In the genomic region with DNA sequence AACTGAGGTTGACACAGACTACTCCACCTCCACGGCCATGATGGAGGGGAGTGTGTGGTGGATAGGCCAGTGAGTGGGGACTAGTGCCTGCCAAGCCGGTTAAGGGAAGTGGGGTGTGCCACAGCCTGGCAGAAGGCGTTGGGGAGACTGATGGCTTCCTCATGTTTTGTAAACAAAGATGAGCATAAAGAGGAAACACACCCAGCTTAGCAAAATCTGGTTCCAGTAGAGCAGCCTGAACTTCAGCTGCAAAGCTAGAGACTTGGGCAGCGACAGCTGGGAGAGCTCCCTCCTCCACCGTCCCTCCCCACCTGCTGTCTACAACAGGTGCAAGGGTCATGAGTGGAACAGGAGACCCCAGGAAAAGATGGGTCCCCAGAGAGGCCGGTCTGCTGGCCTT, we compare ENCODE assay signal across 8 mouse cellular contexts. TPM values are rescaled to one million over a fixed set of nuclear protein-coding genes. Genes with fewer than 3 reads are reported as not detected.
DNase-seq lines count a peak whose midpoint lies in the region; ATAC-seq and TF ChIP-seq lines count a peak whose summit lies in the region.

No protein-coding gene starts in this region.

- H3K9me3 ChIP-seq in limb, embryonic 11.5 days (ENCODE audit: control insufficient read depth, low read length), result no peaks in the 10 kb centered on the region
- H3K9me3 ChIP-seq in neural tube, embryonic 13.5 days, result no peaks in the 10 kb centered on the region

- no peak for TF ChIP-seq POLR2A in lung, adult 2 months (IDR thresholded peaks at IDR 0.05; ENCODE audit: borderline replicate concordance, extremely low read depth, low read depth, low read length)

- DNase-seq in lung, adult 18-20 months, result peak; percentile 57 to 75
- no peak for DNase-seq in lung, adult 2 months
- no peak for DNase-seq in limb, embryonic 11.5 days (ENCODE audit: low spot score)
- DNase-seq in gastrocnemius, postnatal 36 days, result no peak
- DNase-seq in Muller cell, postnatal 12 days (ENCODE audit: inconsistent ontology term), result no peak
- no peak for DNase-seq in thymus, postnatal 10 days (ENCODE audit: low spot score in 2 of 2)

- H3K9ac ChIP-seq in limb, embryonic 11.5 days (ENCODE audit: low read length), result no peak overlapping the region
- 0 out of 2 replicates have a peak overlapping the region, but pooled peaks have one; percentile 53 for H3K9ac ChIP-seq in neural tube, embryonic 13.5 days

- H3K4me3 ChIP-seq in lung, adult 2 months (replicated peaks; ENCODE audit: extremely low read depth, low read depth, low read length), result no peak overlapping the region
- H3K4me3 ChIP-seq in limb, embryonic 11.5 days (ENCODE audit: low read depth, low read length), result no peak overlapping the region
- no peak overlapping the region for H3K4me3 ChIP-seq in neural tube, embryonic 13.5 days

- peaks cover 35% of the 10 kb centered on the region for H3K4me1 ChIP-seq in lung, adult 2 months (ENCODE audit: control insufficient read depth, insufficient read depth, low read length)
- peaks cover 52% of the 10 kb centered on the region for H3K4me1 ChIP-seq in limb, embryonic 11.5 days (ENCODE audit: control insufficient read depth, insufficient read depth, low read length)
- peaks cover 70% of the 10 kb centered on the region for H3K4me1 ChIP-seq in neural tube, embryonic 13.5 days (replicated peaks)

- WGBS in lung, adult 2 months, result 35% methylated on average over 6 of the region's 6 CpGs
- 56% methylated on average over 6 of the region's 6 CpGs for WGBS in limb, embryonic 11.5 days
- 53% methylated on average over 6 of the region's 6 CpGs for WGBS in neural tube, embryonic 13.5 days

- H3K27ac ChIP-seq in limb, embryonic 11.5 days (replicated peaks; ENCODE audit: low read depth, low read length), result peak overlapping the region; percentile 94
- peak overlapping the region; percentile 89 for H3K27ac ChIP-seq in neural tube, embryonic 13.5 days (replicated peaks)

- no peak for TF ChIP-seq CTCF in lung, adult 2 months (IDR thresholded peaks at IDR 0.05; ENCODE audit: insufficient read depth, low read length)

- H3K36me3 ChIP-seq in limb, embryonic 11.5 days (ENCODE audit: control insufficient read depth, insufficient read depth, low read length), result 0 out of 2 replicates have a peak, but pooled peaks cover 2% of the 10 kb centered on the region
- H3K36me3 ChIP-seq in neural tube, embryonic 13.5 days, result 0 out of 2 replicates have a peak, but pooled peaks cover 8% of the 10 kb centered on the region

- ATAC-seq in granulocyte monocyte progenitor cell, adult 5-6 weeks (replicated peaks; ENCODE audit: poor library complexity, severe bottlenecking), result peak; percentile 88
- ATAC-seq in limb, embryonic 11.5 days (ENCODE audit: insufficient number of reproducible peaks, low FRiP score, low TSS enrichment, low read depth), result no peak
- no peak for ATAC-seq in neural tube, embryonic 13.5 days (ENCODE audit: low read depth)

- no peak overlapping the region for H3K4me2 ChIP-seq in limb, embryonic 11.5 days (ENCODE audit: low read depth, severe bottlenecking)
- no peak overlapping the region for H3K4me2 ChIP-seq in neural tube, embryonic 13.5 days

- intact Hi-C loops in gastrocnemius, postnatal 36 days (cut with DNase I), result no loop called here

- no peaks in the 10 kb centered on the region for H3K27me3 ChIP-seq in limb, embryonic 11.5 days (ENCODE audit: control insufficient read depth, insufficient read depth, low read length)
- no peaks in the 10 kb centered on the region for H3K27me3 ChIP-seq in neural tube, embryonic 13.5 days

RNA-seq across cellular contexts. Expression of gene Bmf, which starts 15.5 kb away (rescaled TPM):
- polyA plus RNA-seq in lung, adult 2 months (2012; rRNA removed), result 31.5 and 35.9 TPM in 2 replicates
- 0.52 and 6.0 TPM in 2 replicates for total RNA-seq in granulocyte monocyte progenitor cell, adult 5-6 weeks (2014; fragmentation: Nextera tagmentation)
- 0.21 and 0.60 TPM in 2 replicates for total RNA-seq in granulocyte monocyte progenitor cell, adult 5-6 weeks (2017)
- polyA plus RNA-seq in limb, embryonic 11.5 days (2014; fragmentation: Nextera tagmentation; extraction: Ambion mirVana), result 3.8 and 7.5 TPM in 2 replicates
- polyA plus RNA-seq in neural tube, embryonic 13.5 days (2015; fragmentation: Nextera tagmentation; extraction: Ambion mirVana), result 3.3 and 4.6 TPM in 2 replicates
- 1 to 10 TPM; 2.9 to 6.0 TPM for total RNA-seq in gastrocnemius, postnatal 36 days (2021)

RNA-seq across cellular contexts. Expression of gene Srp14, which starts 54.5 kb away (rescaled TPM):
- 53.4 and 70.5 TPM in 2 replicates for polyA plus RNA-seq in lung, adult 2 months (2012; rRNA removed)
- 221 and 248 TPM in 2 replicates for total RNA-seq in granulocyte monocyte progenitor cell, adult 5-6 weeks (2014; fragmentation: Nextera tagmentation)
- 186 and 206 TPM in 2 replicates for total RNA-seq in granulocyte monocyte progenitor cell, adult 5-6 weeks (2017)
- polyA plus RNA-seq in limb, embryonic 11.5 days (2014; fragmentation: Nextera tagmentation; extraction: Ambion mirVana), result 231 TPM in 2 replicates
- polyA plus RNA-seq in neural tube, embryonic 13.5 days (2015; fragmentation: Nextera tagmentation; extraction: Ambion mirVana), result 367 and 393 TPM in 2 replicates
- 100 to 1,000 TPM; 122 to 131 TPM for total RNA-seq in gastrocnemius, postnatal 36 days (2021)

Comparison
In these comparisons a context has a peak if more than half of its experiments do, and no peak if none do; other contexts are left out.
1. DNase-seq: peak in lung, adult 18-20 months (2 of 2); none in lung, adult 2 months (single experiment), limb, embryonic 11.5 days (single experiment), gastrocnemius, postnatal 36 days (0 of 2), Muller cell, postnatal 12 days (single experiment) and thymus, postnatal 10 days (0 of 2).